Mouse (Mus musculus): ENCODE data around the gene Ehbp1. TPM values are rescaled to one million over a fixed set of nuclear protein-coding genes. Genes with fewer than 3 reads are reported as not detected.

Ehbp1 gene
- total RNA-seq, 2 experiments from 2014 or later, result 55.0 to 57.8 TPM

DNA sequence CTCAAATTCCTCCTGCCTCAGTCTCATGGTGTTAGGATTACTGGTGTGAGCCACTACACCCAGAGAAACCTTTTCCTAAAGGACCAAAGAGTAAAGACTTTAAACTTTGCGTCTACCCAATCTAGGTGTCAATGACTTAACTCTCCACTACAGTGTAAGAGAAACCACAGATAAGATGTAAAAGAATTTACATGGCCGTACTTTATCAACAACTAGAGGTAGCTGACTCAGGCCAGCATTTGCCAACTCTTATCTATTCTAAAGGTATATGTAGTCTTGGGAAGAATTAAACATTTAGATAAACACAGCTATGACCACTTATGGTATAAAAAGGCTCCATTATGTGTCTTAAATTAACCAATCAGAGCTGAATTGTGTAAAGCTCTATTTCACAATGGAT, 67.9 kb downstream of the Ehbp1 start:
- no peak overlapping the region for H3K27ac ChIP-seq
- no peak overlapping the region for H3K4me3 ChIP-seq
- no peak for DNase-seq (ENCODE audit: extremely low spot score in 1 of 2, low spot score in 2 of 2)
- TF ChIP-seq CTCF (IDR thresholded peaks at IDR 0.05), result no peak
- intact Hi-C loops (cut with DNase I), result no loop called here

DNA sequence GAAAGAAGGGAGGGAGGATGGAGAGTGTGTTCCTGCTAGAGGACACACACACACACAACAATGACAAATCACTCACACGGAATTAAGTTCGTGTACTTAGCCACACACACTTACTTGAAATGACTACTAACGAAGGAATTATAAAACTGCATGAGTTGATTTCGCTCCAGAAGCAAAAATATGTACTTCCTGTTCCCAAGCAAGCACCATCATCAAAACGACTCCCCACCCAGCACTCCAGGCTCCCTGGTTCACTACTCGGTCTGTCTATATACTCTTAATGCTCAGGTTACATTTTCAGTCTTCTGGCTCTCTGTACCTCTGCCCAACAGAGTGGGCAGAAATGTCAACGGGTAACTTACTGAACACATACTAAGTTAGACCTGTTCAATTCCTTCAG, 68.7 kb downstream of the Ehbp1 start:
- TF ChIP-seq CTCF (IDR thresholded peaks at IDR 0.05), result no peak
- intact Hi-C loops (cut with DNase I), result no loop called here
- DNase-seq (ENCODE audit: extremely low spot score in 1 of 2, low spot score in 2 of 2), result no peak
- H3K4me3 ChIP-seq, result no peak overlapping the region
- no peak overlapping the region for H3K27ac ChIP-seq

DNA sequence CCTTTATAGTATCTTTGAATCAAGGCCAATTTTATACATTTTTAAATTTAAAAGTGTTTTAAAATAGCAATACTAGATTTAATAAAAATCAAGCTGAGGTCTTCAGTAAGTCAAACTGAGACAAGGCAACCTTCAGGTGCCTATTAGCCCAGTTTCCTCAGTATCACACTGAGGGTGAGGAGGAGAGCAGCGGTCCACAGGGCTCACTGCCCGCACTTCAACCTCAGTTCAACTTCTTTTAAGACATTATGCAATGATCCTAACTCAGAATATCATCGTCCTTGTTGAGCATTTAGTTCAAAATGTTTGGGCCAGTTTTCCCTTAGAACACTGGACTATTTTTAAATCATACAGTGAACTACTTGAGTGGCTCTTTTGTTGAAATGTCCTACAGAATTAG, 70.2 kb downstream of the Ehbp1 start:
- Histone ChIP-seq H3K27ac (no peak overlapping the region), H3K4me3 (no peak overlapping the region)
- no peak for DNase-seq (ENCODE audit: extremely low spot score in 1 of 2, low spot score in 2 of 2)
- intact Hi-C loops (cut with DNase I), result no loop called here
- no peak for TF ChIP-seq CTCF (IDR thresholded peaks at IDR 0.05)

DNA sequence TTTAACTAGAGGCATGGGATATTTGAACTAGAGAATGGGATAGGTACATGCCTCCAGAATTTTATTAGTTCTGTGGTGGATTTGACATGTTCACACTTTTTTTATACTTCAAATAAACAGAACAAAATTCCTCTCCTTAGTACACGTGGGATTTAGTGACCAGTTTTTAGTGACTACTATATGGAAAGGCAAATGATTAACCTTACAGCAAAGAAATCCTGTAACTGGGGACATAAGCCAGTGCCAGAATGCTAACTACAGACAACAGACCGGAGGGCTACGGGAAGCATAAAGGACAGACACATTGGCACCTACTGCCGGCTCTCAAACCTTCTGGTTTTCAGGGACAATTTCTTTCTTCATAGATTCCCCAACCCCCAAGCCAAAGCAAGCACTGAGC, 72.4 kb downstream of the Ehbp1 start:
- intact Hi-C loops (cut with DNase I), result no loop called here

DNA sequence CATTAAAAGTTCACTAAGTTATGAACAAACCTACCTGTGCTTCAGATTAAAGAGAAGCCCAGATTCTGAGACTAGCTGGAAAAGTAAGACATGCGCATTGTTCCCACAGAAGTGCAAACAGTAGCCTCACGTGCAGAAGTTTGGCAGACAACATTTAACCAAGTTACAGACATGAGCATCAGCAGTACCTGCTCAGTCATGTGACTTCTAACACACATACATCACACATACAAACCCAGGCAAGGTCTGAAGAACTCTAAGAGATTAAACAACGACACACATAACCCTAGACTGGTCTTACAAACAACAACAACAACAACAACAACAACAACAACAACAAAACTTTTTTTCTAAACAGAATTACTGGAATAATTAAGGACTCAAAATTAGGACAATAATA, 72.9 kb downstream of the Ehbp1 start:
- intact Hi-C loops (cut with DNase I), result no loop called here
- no peak for TF ChIP-seq CTCF (IDR thresholded peaks at IDR 0.05)
- no peak overlapping the region for H3K27ac ChIP-seq
- DNase-seq (ENCODE audit: extremely low spot score in 1 of 2, low spot score in 2 of 2), result no peak
- no peak overlapping the region for H3K4me3 ChIP-seq

More for the DNA sequence above, 72.4 kb downstream of the Ehbp1 start:
- no peak for TF ChIP-seq CTCF (IDR thresholded peaks at IDR 0.05)
- no peak overlapping the region for H3K27ac ChIP-seq
- no peak for DNase-seq (ENCODE audit: extremely low spot score in 1 of 2, low spot score in 2 of 2)
- no peak overlapping the region for H3K4me3 ChIP-seq

DNA sequence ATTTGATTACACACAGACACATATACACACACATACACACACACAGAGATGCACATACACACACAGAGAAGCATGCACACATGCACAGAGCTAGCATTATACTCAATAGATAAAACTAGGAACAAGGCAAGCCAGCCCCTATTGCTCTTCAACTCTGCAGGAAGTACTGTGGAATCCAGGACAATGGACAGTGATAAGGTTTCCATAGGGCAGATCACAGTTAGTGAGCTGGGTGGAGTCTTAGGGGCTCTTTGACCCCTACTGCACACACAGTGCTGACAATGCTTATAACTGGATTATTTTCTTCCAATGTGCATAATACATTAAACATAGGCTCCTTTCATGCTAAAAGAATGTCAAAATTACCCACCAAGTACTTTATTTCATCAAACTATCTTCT, 75.1 kb downstream of the Ehbp1 start:
- Histone ChIP-seq H3K4me3 (no peak overlapping the region), H3K27ac (no peak overlapping the region)
- intact Hi-C loops (cut with DNase I), result no loop called here
- TF ChIP-seq CTCF (IDR thresholded peaks at IDR 0.05), result no peak
- DNase-seq (ENCODE audit: extremely low spot score in 1 of 2, low spot score in 2 of 2), result no peak

DNA sequence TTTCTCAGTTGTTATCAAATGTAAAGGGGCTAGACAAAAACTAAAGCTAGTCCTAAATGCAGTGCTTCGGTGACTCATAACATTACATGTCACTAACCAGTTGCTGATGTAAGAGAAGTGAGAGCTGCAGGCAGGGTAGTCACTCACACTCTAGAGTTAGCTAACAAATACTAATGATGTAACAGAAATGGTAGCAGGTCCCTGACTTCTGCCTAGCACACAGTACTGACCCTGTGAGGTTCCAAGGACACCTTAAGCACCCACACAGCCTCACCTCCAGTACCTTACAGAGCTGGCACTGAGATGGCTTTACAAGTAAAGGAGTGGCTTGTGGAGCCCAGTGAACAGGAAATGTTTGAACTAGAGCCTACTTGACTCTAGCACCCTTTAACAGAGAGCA, 86.7 kb downstream of the Ehbp1 start:
- intact Hi-C loops (cut with DNase I), result no loop called here
- H3K27ac ChIP-seq, result no peak overlapping the region

DNA sequence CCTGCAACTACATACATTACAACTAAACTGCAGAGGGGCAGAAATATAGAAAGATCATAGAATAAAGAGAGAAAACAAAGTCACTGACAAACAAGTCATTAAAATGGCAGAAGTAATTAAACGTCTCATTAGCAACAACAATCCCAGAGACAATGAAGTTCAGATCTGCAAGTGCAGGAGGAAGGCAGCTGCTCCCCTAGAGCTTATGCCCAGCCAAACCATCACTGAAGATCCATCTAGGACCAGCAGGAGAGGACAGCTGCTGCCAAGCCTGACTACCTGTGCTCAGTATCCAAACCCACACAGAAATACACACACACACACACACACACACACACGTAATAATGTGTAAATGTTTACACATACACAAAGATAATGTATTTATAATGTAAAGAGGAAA, 92.7 kb downstream of the Ehbp1 start:
- no peak for DNase-seq (ENCODE audit: extremely low spot score in 1 of 2, low spot score in 2 of 2)
- no peak overlapping the region for H3K4me3 ChIP-seq
- TF ChIP-seq CTCF (IDR thresholded peaks at IDR 0.05), result no peak
- no peak overlapping the region for H3K27ac ChIP-seq
- intact Hi-C loops (cut with DNase I), result no loop called here

More for the DNA sequence above, 86.7 kb downstream of the Ehbp1 start:
- DNase-seq (ENCODE audit: extremely low spot score in 1 of 2, low spot score in 2 of 2), result no peak
- H3K4me3 ChIP-seq, result no peak overlapping the region
- no peak for TF ChIP-seq CTCF (IDR thresholded peaks at IDR 0.05)

DNA sequence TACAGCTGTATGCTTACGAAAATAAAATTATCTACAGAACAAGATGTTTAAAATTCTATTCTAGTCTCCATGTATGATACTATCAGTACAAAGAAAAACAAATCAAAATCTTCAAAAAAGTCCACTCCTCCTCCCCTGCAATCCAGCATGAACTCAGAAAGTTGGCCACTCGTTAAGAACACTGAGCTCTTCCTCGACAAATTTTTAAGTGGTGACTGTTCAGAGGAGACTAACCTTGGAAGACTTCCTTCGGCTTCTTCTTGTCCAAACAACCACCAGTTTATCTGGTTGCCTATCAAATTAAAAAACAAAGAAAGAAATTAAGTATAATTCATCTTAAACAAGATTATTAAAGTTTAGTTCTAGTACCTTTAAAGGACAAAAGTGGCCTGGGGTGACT, 94.4 kb downstream of the Ehbp1 start:
- TF ChIP-seq CTCF (IDR thresholded peaks at IDR 0.05), result no peak
- H3K27ac ChIP-seq, result no peak overlapping the region
- DNase-seq (ENCODE audit: extremely low spot score in 1 of 2, low spot score in 2 of 2), result no peak
- intact Hi-C loops (cut with DNase I), result no loop called here
- H3K4me3 ChIP-seq, result no peak overlapping the region

DNA sequence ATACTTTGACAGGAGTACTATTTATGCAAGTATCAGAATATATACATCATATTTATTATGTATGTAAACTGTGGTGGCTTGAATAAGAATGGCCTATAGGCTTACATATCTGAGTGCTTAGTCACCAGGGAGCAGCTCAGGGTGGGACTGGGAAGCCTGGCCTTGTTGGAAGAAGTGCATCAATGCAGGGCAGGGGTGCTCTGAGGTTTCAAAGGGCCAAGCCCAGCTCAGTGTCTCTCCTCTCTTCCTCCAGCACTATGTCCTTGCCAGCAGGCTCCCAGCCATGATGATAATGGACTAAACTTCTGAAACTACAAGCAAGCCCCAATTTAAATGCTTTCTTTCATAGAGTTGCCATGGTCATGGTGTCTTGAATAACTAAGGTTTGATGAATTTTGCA, 95.0 kb downstream of the Ehbp1 start:
- H3K4me3 ChIP-seq, result no peak overlapping the region
- H3K27ac ChIP-seq, result no peak overlapping the region
- intact Hi-C loops (cut with DNase I), result no loop called here
- no peak for DNase-seq (ENCODE audit: extremely low spot score in 1 of 2, low spot score in 2 of 2)
- no peak for TF ChIP-seq CTCF (IDR thresholded peaks at IDR 0.05)

DNA sequence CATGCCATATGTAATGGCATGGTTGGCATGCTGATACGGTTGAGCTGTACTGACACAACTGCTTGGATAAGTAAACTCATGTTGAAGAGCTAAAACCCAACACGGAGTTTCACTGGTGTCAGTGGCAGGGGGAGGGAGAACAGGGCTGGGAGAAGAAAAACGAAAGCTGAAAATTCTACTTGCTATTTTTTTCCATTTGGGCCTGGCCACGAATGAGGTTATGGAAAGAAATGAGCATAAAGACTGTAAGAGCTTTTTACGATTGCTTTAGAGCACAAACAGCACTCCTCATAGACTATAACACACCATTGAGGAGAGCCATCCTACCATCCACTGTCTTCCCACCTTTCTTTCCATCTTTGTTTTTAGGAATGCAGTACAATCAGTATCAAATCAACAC, 106.5 kb downstream of the Ehbp1 start:
- DNase-seq (ENCODE audit: extremely low spot score in 1 of 2, low spot score in 2 of 2), result no peak
- no peak overlapping the region for H3K4me3 ChIP-seq
- intact Hi-C loops (cut with DNase I), result no loop called here
- TF ChIP-seq CTCF (IDR thresholded peaks at IDR 0.05), result no peak
- H3K27ac ChIP-seq, result no peak overlapping the region

DNA sequence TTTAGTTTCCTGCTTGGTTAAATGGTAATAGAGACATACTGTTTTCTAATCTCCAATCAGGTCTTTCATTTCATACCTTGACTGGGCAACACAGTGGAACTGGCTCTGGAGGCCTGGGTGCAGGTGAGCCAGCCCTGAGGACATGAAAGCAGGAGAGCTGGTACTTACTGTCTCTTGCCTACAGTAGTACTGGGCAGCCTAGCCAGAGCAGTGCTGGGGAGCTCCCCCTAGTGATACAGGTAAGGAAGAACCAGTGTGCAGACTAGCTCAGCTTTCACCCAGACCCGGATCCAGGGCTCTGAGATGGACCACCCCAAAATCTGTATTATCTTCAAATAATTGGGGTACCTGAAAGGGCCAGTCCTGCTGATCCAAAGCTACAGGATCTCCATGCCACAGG, 107.4 kb downstream of the Ehbp1 start:
- Histone ChIP-seq H3K4me3 (no peak overlapping the region), H3K27ac (no peak overlapping the region)
- no peak for DNase-seq (ENCODE audit: extremely low spot score in 1 of 2, low spot score in 2 of 2)
- intact Hi-C loops (cut with DNase I), result no loop called here
- peak; percentile 54 for TF ChIP-seq CTCF (IDR thresholded peaks at IDR 0.05)

DNA sequence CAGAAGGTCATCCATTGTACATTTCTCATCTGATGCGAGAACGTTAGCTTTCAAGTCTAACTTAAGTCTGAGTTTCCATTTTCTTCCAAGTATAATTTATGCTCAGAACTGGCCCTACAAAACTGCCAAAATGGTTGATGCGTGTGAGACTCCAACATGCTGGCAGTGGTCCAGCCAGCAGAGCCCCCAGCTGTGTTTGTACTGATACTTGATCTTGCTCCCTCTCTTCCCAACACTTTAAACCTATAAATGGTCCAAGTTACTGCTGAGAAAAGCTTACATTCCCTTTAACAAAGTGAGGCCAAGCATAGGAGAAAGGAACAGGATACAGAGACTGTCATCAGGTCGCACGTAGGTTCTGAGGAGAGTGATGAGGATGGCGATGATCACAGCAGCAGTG, 111.2 kb downstream of the Ehbp1 start:
- Histone ChIP-seq H3K4me3 (no peak overlapping the region), H3K27ac (no peak overlapping the region)
- no peak for TF ChIP-seq CTCF (IDR thresholded peaks at IDR 0.05)
- no peak for DNase-seq (ENCODE audit: extremely low spot score in 1 of 2, low spot score in 2 of 2)
- intact Hi-C loops (cut with DNase I), result no loop called here

DNA sequence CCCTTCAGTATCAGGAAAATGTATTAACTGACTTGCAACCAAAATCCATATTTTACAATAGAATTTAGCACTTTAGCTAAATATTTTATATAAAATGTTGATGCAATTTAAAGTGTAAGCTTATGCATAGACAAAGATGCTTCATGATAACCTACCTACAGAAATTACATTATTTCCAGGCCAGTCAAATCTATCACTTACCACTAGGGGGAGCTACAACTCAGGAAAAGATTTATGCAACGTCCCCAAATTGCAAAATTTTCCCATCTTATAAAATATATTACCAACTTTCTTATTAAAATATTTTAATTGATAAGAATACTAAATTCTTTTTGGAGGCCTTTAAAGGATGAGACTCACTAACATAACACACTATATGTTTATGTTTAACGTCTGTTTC, 116.5 kb downstream of the Ehbp1 start:
- no peak for DNase-seq (ENCODE audit: extremely low spot score in 1 of 2, low spot score in 2 of 2)
- intact Hi-C loops (cut with DNase I), result loop anchor here (1.0 to 10.0 kb wide), 4 partner anchors 212 to 729 kb away; partner anchors contain the start of gene Tmem17

More for the DNA sequence above, 116.5 kb downstream of the Ehbp1 start:
- no peak overlapping the region for H3K4me3 ChIP-seq
- peak; percentile 96 for TF ChIP-seq CTCF (IDR thresholded peaks at IDR 0.05)
- no peak overlapping the region for H3K27ac ChIP-seq

All from left cerebral cortex, adult 2 months (tissue).